Mouse (Mus musculus) ES-Bruce4 (cell line): ENCODE results near the gene Atcay. TPM values are rescaled to one million over a fixed set of nuclear protein-coding genes. Genes with fewer than 3 reads are reported as not detected.

Source experiments
- H3K27ac ChIP-seq: 2 replicates; pipeline ENCODE4 v1.5.1; 2012; ENCODE audit warnings: low read length, inconsistent platforms; ENCODE audit not compliant: insufficient read depth
- H3K27me3 ChIP-seq: 2 replicates; pipeline ENCODE4 v1.6.1; 2012; ENCODE audit warnings: mild to moderate bottlenecking, low read length, inconsistent platforms; ENCODE audit not compliant: control insufficient read depth, poor library complexity, insufficient read depth, severe bottlenecking
- H3K36me3 ChIP-seq: 2 replicates; pipeline ENCODE4 v1.6.1; 2012; ENCODE audit warnings: inconsistent platforms, mild to moderate bottlenecking, low read length, moderate library complexity; ENCODE audit not compliant: control insufficient read depth, poor library complexity, insufficient read depth, severe bottlenecking
- H3K4me1 ChIP-seq: one replicate; pipeline ENCODE4 v1.8.1; 2011; ENCODE audit warnings: low read length; ENCODE audit not compliant: control insufficient read depth, insufficient read depth
- H3K4me3 ChIP-seq: 2 replicates; pipeline ENCODE4 v1.5.1; 2011; ENCODE audit warnings: low read depth, mild to moderate bottlenecking, low read length
- H3K9ac ChIP-seq: 2 replicates; pipeline ENCODE4 v1.6.1; 2012; ENCODE audit warnings: low read depth, mild to moderate bottlenecking, inconsistent platforms; ENCODE audit not compliant: poor library complexity, severe bottlenecking
- H3K9me3 ChIP-seq: replicated peaks from 2 replicates; pipeline ENCODE4 v1.6.1; 2012; ENCODE audit warnings: mild to moderate bottlenecking, low read length, inconsistent platforms; ENCODE audit not compliant: control insufficient read depth, poor library complexity, insufficient read depth, severe bottlenecking
- CTCF ChIP-seq: IDR thresholded peaks from one replicate; pipeline ENCODE4 v1.8.1; 2011; ENCODE audit warnings: low read depth, low read length
- EP300 ChIP-seq: IDR thresholded peaks from 2 replicates; pipeline ENCODE4 v1.6.1; 2011; ENCODE audit warnings: low read depth, low read length; ENCODE audit not compliant: insufficient read depth
- POLR2A ChIP-seq: IDR thresholded peaks from one replicate; pipeline ENCODE4 v1.8.1; 2011; ENCODE audit warnings: low read length; ENCODE audit not compliant: insufficient read depth
- polyA plus RNA-seq: library from polyadenylated mRNA; stranded (reverse); fragments of >200 nt; gene quantifications from 2 replicates; pipeline ENCODE4 v1.2.4, GENCODE M21; 2011; ENCODE audit warnings: low read depth; ENCODE audit not compliant: missing spikeins, insufficient read depth, insufficient read length

Atcay gene
- 0.88 and 0.91 TPM in 2 replicates for polyA plus RNA-seq

DNA sequence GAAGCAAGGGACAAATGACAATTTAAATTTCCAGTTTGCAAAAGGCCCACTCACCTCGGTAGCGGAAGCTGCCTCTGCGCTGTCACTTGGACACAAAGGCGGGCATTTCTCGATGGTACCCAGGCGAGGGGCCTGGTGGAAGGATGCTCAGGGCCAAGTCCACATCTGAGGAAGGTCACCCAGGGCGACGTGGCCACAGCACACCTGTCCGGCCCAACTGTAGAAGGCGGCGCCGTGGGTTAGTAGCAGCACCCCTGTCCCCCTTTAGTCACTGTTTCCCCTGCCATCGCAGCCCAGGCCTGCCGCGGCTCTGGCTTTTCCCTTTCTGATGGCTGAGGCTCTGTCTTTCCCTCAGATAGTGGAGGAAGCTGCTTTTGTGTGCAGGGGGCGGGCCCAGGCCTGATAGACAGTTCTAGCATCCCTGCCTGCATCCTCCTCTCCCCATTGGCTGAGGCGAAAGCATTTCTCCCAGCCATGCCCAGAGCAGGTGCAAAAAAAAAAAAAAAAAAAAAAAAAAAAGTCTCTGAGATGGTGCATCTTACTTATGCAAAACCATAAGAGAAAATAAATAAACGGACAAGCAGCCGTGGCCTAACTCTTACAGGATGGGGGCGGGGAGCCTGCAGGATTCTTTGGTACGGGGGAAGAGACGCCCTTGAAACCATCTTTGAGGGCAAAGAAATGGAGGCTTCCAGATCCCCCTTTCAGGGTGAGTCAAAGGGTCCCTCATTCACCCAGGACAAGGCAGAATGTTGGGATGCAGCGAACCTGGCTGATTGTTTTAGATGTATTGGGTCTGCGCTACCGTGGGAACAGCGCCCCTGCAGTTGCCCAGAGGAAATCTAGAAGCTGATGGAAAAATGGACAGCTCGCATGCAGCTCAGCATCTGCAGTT lies at the start of gene Atcay:
Atcay (minus strand) TSS at position 396 of the 895 bp plus-strand sequence.
- Histone ChIP-seq H3K9me3 (no peaks in the 10 kb centered on the region), H3K36me3 (no peaks in the 10 kb centered on the region), H3K9ac (no peak within 1 kb of the TSS), H3K27me3 (no peaks in the 10 kb centered on the region), H3K4me3 (peak within 1 kb of the TSS; percentile 39), H3K27ac (no peak within 1 kb of the TSS), H3K4me1 (no peaks in the 10 kb centered on the region)
- TF ChIP-seq EP300 (no peak), CTCF (peak; percentile 58)

DNA sequence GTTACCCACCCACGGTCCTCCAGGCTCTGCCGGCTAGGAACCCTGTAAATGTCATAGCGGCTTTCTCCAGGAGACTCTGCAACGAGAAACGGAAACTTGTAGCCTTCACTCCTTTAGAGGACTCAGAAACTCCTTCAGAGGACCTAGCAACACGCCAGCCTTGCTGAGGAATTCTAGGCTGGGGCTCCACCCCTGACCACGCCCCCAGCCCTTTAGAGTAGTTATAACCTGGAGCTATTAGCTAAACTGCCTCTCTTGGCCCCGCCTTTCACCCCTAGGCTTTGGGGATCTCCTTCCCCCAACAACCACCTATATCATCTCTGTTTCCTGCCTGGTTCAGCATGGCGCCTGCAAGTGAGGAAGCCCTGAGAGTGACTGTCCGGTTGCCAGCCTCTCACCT lies 48.9 kb upstream of the Atcay start:
- Histone ChIP-seq H3K9me3 (no peaks in the 10 kb centered on the region), H3K36me3 (no peaks in the 10 kb centered on the region), H3K27ac (peak overlapping the region; percentile 42), H3K4me3 (peak overlapping the region; percentile 26), H3K27me3 (no peaks in the 10 kb centered on the region), H3K9ac (no peak overlapping the region), H3K4me1 (peaks cover 8% of the 10 kb centered on the region)
- no peak for TF ChIP-seq CTCF
- peak; percentile 44; the same call in 1 of the 2 replicates for TF ChIP-seq EP300

DNA sequence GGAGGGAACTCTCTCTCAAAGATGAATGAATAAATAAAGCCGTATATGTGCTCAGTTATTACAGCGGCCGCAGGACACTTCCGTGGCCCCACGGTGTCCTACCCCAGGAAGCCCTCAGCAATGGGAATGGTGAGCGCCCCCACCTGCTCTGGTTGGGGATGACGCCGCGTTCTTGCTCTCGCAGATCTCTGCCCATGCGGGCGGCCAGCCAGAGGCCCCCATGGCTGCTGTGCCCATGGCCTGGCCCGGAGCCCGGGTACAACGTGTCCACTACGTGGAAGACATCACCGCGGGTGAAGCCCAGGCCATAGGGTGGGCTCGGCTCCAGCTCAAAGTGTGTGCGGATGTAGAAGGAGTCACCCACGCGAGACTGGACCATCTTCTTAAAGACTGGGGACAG lies 47.0 kb upstream of the Atcay start:
- Histone ChIP-seq H3K27me3 (no peaks in the 10 kb centered on the region), H3K9ac (peak overlapping the region; percentile 29; the same call in 1 of the 2 replicates), H3K9me3 (no peaks in the 10 kb centered on the region), H3K36me3 (no peaks in the 10 kb centered on the region), H3K4me1 (peaks cover 4% of the 10 kb centered on the region), H3K4me3 (peak overlapping the region; percentile 7), H3K27ac (no peak overlapping the region)
- TF ChIP-seq POLR2A, result no peak
- TF ChIP-seq CTCF, result peak; percentile 49

DNA sequence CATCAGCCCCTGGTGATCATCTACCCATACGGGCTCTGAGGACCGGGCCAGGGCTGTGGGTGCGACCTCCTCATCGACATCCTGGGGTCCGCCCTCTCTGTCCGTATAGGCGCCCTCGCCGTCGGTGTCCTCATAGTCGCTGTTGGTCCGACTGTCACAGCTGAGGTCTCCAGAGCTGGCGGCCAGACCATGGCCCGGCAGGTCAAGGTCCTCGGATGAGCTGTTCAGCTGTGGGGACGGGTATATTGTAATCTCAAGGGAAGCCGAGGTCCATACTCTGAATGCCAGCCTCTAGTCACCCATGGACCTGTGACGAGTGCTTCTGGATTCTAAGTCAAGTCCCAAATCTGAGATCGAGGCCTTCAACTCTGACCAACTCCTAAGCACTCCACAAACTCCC lies 43.2 kb upstream of the Atcay start:
- Histone ChIP-seq H3K4me1 (peaks cover 2% of the 10 kb centered on the region), H3K9ac (no peak overlapping the region), H3K27ac (no peak overlapping the region), H3K4me3 (no peak overlapping the region), H3K9me3 (no peaks in the 10 kb centered on the region), H3K36me3 (0 out of 2 replicates have a peak, but pooled peaks cover 3% of the 10 kb centered on the region), H3K27me3 (no peaks in the 10 kb centered on the region)
- no peak for TF ChIP-seq POLR2A
- TF ChIP-seq EP300, result no peak
- TF ChIP-seq CTCF, result no peak

DNA sequence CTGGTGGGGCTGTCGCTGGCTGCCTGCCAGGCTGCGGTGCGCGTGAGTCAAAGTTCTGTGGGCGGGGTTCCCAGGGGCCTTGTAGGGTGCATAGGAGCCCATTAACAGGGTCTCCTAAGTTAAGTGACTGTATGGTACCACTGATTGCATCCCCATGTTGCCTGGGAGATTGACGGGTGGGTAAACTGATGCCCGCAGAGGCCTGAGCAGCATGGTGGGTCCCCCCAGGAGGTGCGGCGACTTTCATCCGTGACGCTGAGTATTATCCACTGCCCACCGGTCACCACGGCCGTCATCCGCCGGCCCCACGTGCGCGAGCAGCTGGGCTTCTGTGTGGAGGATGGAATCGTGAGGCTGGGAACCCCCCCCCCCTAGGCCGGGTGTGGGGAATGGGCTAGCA lies 41.7 kb upstream of the Atcay start:
- no peak overlapping the region for H3K9ac ChIP-seq
- H3K36me3 ChIP-seq, result 0 out of 2 replicates have a peak, but pooled peaks cover 3% of the 10 kb centered on the region
- no peaks in the 10 kb centered on the region for H3K9me3 ChIP-seq
- TF ChIP-seq CTCF (no peak), POLR2A (no peak), EP300 (no peak)
- H3K27me3 ChIP-seq, result no peaks in the 10 kb centered on the region
- H3K4me1 ChIP-seq, result no peaks in the 10 kb centered on the region
- no peak overlapping the region; the same call in 1 of the 2 replicates for H3K4me3 ChIP-seq
- no peak overlapping the region for H3K27ac ChIP-seq

DNA sequence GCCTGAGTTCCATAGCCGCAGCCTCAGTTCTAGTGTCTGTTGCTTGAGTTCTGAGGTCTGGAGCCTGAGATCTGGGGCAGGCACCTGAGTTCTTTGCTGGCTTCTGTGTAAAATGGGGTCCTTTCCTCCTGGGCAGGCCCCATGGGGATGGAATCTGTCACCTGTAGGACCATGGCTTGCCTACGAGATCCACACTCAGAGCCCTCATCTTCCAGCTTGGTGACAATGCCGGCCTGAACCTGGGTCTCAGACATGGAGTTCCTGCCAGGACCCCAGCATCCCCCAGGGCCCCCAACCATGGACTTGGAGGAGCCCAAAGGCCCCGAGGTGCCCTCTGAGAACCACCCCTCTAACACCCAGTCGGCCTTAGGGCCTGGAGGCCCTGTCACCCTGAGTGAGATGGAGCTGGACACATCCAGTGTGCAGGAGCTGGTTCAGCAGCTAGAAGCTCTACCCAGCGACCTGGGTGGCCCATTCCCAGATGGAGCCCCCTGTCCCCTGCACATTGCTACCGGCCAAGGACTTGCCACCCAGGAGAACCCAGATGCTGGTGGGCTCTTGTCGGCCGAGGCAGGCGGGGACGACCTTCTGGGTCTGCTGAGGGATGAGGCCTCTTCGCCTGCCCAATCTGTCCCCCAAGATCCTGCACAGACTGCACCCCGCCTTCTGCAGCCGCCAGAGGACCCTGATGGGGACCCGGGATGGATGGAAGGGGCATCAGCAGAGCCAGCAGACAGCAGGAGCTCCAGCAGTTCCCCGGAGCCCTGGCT lies 38.2 kb upstream of the Atcay start:
- H3K4me3 ChIP-seq, result peak overlapping the region; percentile 98
- H3K27ac ChIP-seq, result no peak overlapping the region
- no peaks in the 10 kb centered on the region for H3K4me1 ChIP-seq
- TF ChIP-seq POLR2A (no peak), EP300 (no peak), CTCF (no peak)
- H3K27me3 ChIP-seq, result no peaks in the 10 kb centered on the region
- H3K9ac ChIP-seq, result peak overlapping the region; percentile 86
- no peaks in the 10 kb centered on the region for H3K9me3 ChIP-seq
- H3K36me3 ChIP-seq, result 0 out of 2 replicates have a peak, but pooled peaks cover 5% of the 10 kb centered on the region
